Mouse (Mus musculus) cortical plate, adult 2 months (tissue): ENCODE results near the gene Flt1. TPM values are rescaled to one million over a fixed set of nuclear protein-coding genes. Genes with fewer than 3 reads are reported as not detected.
A peak's percentile ranks its signal among the peaks of the same experiment; 100 is the strongest.

Source experiments
- H3K27ac ChIP-seq: fragments of 200-500 bp; 2 replicates; pipeline ENCODE4 v1.5.1; 2012; ENCODE audit warnings: low read length, control low read depth, inconsistent platforms; ENCODE audit not compliant: insufficient read depth
- H3K4me1 ChIP-seq: fragments of 200-500 bp; 2 replicates; pipeline ENCODE4 v1.6.1; 2011; ENCODE audit warnings: low read length; ENCODE audit not compliant: control insufficient read depth, insufficient read depth
- H3K4me3 ChIP-seq: fragments of 200-500 bp; 2 replicates; pipeline ENCODE4 v1.5.1; 2011; ENCODE audit warnings: mild to moderate bottlenecking, low read length, control low read depth; ENCODE audit not compliant: insufficient read depth
- CTCF ChIP-seq: fragments of 200-500 bp; IDR thresholded peaks from 2 replicates; pipeline ENCODE4 v1.5.1; 2011; ENCODE audit warnings: mild to moderate bottlenecking, control low read depth, low read length; ENCODE audit not compliant: insufficient read depth; ENCODE audit errors: extremely low read depth
- POLR2A ChIP-seq: fragments of 200-500 bp; IDR thresholded peaks from 2 replicates; pipeline ENCODE4 v1.6.1; 2011; ENCODE audit warnings: mild to moderate bottlenecking, low read length, control low read depth; ENCODE audit not compliant: insufficient read depth; ENCODE audit errors: extremely low read depth
- polyA plus RNA-seq: library from polyadenylated mRNA; depleted of rRNA; stranded (reverse); fragments of >200 nt; gene quantifications from 2 replicates; pipeline ENCODE4 v1.2.3, GENCODE M21; 2012

Flt1 gene
- polyA plus RNA-seq, 1 experiment = 27.0 TPM

DNA sequence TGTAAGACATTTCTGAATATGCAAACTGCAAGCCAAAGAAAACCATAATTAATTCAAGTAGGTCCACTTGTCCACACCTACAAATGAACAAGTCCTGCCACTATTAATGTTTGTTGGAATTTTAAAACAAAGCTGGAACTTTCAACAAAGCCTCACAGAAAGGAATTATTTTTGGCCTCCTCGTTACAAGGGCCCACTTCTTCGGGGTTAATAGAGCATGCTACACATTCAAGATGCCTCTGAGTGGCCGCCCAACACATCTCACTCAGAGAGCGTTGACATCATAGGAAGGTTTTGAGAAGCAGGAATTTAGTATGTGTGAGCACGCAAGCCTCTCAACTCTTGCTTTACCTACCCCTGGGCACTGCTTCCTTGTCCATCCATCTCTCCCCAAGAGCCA, 50.0 kb downstream of the Flt1 start:
- no peak overlapping the region for H3K4me3 ChIP-seq
- no peaks in the 10 kb centered on the region for H3K4me1 ChIP-seq
- no peak overlapping the region for H3K27ac ChIP-seq
- TF ChIP-seq CTCF = no peak
- TF ChIP-seq POLR2A = no peak

DNA sequence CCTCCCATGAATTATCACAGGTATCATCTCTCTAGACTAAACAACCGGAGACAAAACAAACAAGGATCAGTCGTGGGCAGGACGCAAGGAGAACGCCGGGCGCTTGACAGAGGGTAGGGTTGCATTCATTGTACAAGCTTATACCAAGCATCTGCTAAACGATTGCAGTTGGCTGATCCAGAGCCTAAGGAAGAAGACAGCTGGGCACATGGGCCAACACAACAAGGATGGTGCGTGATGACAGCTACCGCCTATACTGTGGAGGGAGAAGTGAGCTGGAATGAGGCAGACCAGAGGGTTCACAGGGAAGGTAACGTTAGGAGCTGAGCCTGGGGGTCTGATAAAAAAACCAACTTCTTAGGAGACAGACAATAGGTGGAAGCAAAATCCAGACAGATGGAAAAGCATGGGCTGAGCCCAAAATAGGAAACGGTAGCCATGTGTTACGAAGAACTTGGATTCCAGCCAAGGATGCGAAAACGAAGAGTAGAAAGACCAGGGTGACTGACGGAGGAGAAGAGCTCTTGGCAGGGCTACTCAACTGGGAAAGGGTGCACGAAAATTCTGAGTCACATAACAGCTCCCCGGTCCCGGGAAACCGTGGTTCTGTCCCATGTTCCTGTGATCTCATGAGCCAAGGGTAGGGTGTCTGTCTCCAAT, 53.9 kb downstream of the Flt1 start:
- H3K27ac ChIP-seq = no peak overlapping the region
- H3K4me1 ChIP-seq = no peaks in the 10 kb centered on the region
- TF ChIP-seq POLR2A (no peak), CTCF (no peak)
- H3K4me3 ChIP-seq = no peak overlapping the region

DNA sequence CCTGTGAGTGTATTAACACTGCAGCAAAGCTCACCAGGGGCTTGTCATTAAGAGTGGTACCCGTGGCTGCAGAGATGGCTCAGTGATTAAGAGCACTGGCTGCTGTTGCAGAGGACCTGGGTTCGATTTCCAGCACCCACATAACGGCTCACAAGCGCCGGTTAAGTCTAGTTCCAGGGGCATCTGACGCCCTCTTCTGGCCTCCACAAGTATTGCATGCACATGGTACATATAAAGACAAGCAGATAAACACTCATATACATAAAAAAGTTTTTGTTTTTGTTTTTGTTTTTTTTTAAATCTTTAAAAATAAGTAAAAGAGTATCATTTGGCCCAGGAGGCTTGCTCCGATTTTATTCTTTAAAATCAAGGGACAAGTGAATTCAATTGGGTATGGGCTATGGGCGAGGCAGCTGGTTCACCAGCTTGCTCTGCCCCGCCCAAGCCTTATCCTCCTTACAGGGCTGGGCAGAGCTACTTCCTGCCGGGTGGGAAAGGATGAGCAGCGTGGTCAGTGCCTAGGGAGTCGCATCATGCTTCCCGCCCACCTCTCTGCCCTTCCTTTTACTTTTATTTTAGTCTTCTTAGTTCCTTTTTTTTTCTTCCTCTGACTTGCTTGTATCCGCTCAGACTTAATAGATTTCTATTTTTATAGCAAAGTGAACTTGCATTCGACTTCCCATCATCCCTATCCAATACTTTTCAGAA, 57.0 kb downstream of the Flt1 start:
- TF ChIP-seq POLR2A (no peak), CTCF (no peak)
- H3K27ac ChIP-seq = no peak overlapping the region

DNA sequence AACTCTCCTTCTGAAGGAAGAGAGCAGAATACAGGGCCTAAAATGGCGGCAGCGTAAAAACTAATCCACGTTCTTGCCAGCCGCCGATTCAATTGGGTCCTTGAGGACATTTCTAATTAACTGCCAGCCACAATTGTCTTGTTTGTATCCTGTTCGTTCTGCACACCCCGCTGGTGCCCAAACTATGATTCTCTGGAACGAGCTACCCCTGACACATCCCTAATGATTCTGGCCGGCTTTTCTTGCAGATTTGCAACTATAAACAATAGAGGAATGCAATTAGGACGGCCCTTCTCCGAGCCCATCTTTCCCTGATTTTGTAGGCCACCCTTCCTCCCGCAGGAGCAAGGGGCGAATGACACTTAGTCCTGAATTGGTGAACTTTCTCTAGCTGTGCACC, 59.9 kb downstream of the Flt1 start:
- no peak overlapping the region for H3K4me3 ChIP-seq
- TF ChIP-seq POLR2A (no peak), CTCF (no peak)
- H3K27ac ChIP-seq = no peak overlapping the region
- H3K4me1 ChIP-seq = no peaks in the 10 kb centered on the region

More for the DNA sequence above, 57.0 kb downstream of the Flt1 start:
- no peak overlapping the region for H3K4me3 ChIP-seq
- no peaks in the 10 kb centered on the region for H3K4me1 ChIP-seq

DNA sequence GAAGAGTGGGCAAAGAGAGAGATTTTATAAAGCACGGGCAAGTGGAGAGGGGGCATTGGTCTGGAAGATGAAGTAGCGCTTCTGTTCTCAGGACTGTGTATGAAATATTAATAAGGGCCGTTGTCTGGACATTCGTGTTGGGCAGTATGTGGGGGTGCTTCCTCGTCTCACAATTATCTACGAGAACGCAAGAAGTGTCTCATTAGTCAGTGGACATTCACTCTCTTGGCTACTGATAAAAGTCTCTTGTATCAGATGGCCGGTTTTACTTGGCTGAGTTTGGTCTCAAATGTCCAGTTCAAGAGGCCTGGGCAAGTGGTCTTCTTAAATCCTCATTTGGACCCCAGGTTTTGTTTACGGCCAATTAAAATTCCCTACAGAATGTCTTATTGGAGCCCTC, 60.4 kb downstream of the Flt1 start:
- H3K4me3 ChIP-seq = no peak overlapping the region
- no peak overlapping the region for H3K27ac ChIP-seq
- no peaks in the 10 kb centered on the region for H3K4me1 ChIP-seq
- TF ChIP-seq CTCF = no peak
- TF ChIP-seq POLR2A = no peak

DNA sequence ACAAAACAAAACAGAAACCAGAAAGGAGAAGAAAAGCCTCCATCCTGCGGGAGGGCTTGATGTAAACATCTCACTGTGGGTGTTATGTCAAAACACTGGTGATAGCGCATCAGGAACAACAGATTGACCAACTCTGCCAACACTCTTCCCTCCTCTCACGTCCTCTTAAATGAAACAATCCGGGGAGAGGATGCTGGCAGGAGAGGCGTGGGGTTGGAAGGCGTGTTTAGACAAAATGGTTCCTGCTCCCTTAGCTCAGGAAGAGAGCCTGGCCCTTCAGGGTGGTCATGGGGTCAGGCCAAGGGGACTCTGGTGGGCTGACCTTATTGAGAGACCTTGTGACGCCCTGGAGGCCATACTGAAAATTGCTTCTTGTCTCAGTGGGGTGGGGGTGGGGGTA, 65.9 kb downstream of the Flt1 start:
- Histone ChIP-seq H3K4me3 (no peak overlapping the region), H3K27ac (peak overlapping the region; percentile 38; the same call in 1 of the 2 replicates), H3K4me1 (no peaks in the 10 kb centered on the region)
- TF ChIP-seq POLR2A (no peak), CTCF (no peak)

DNA sequence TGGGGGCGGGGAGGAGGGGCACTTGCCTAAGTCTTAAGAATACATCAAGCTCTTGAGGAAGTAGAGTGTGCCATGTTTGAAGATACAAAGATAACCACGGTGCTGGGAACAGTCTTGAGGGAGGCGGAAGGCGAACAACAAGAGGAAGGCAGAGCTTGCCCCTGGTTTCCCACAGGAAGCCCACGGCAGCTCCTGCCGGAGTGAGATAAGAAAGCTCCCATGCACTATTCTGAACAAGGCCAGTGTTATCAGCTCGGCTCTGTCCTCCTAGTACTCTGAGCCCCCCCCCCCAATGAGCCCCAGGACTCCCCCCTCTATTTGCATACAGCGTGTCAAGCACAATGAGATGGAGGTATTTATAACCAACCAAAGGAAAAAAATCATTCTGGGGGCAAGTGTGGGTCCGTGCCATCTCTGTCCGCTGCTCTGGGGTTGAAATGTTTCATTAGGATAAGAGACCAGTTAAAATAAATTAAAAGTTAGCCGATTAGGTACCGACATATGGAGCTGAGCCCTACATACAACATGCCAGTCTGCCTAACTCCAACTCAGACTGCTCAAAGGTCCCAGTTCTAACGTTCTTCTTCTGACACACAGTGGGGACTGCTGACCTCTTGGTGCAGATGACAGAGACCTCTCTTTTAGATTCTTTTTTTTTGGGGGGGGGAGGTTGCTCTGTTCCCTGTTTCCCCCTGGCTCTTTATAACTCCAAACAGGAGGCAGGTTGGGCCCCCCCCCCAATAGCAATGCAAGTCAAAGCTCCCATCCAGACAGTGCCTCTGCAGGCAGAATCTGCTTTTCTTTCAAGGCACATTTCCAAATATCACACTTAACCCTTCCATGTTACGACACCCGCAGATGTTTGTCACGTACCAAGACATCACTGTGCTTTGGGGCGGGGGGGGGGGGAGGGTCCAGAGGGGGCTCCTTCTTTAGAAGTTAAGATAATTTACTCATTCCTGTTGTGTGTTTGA, 67.6 kb downstream of the Flt1 start:
- TF ChIP-seq CTCF = no peak
- no peak for TF ChIP-seq POLR2A
- Histone ChIP-seq H3K4me1 (no peaks in the 10 kb centered on the region), H3K4me3 (no peak overlapping the region), H3K27ac (peak overlapping the region; percentile 72)

DNA sequence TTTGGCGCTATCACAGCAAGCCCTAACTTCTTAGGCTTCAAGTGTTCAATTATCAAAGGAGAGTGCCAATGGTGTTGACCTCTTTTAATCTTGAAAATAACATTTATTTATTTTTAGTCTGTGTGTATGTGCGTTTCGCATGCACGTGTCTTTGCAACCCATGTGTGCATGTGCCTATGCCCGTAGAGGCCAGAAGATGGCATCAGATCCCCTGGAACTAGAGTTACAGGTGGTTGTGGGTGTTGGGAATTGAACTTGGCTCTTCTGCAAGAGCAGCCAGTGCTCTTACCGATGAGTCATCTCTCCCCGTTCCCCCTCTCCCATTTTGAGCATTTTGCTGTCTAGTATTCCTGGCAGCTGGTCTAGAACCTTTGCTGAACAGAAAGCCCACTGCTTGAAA, 70.0 kb downstream of the Flt1 start:
- no peaks in the 10 kb centered on the region for H3K4me1 ChIP-seq
- no peak overlapping the region for H3K27ac ChIP-seq
- no peak overlapping the region for H3K4me3 ChIP-seq
- TF ChIP-seq CTCF (peak; percentile 21; the same call in 1 of the 2 replicates), POLR2A (no peak)

DNA sequence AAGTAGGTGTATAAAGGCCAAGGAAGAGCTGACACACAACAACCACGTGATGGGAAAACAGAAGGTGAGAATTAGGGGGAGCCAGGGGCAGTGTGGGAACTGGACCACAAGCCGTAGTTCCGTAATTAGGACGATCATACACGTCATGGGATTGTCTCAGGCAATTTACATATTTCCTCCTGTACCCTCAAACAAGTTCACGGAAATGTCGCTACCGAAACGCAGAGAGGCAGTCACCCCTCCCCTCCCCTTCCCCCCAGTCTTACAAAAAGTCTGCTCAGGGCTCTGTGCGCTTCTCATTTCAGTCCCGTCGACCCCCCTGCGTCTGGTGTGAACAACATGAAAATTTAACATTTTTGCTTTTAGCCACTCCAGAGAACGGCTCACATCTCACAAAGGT, 74.6 kb downstream of the Flt1 start:
- Histone ChIP-seq H3K4me1 (no peaks in the 10 kb centered on the region), H3K4me3 (no peak overlapping the region), H3K27ac (peak overlapping the region; percentile 23; the same call in 1 of the 2 replicates)
- TF ChIP-seq POLR2A (no peak), CTCF (no peak)
